Mouse (Mus musculus) MEL (cell line): ENCODE measurements around the gene Galnt13.

ENCODE experiments used
- MAZ ChIP-seq: IDR thresholded peaks from 2 replicates; pipeline ENCODE4 v1.6.1; 2012; ENCODE audit warnings: low read depth, mild to moderate bottlenecking, inconsistent platforms, low read length, improper control_type of control experiment
- NELFE ChIP-seq: IDR thresholded peaks from 2 replicates; pipeline ENCODE4 v1.6.1; 2011; ENCODE audit warnings: low read depth, low read length, improper control_type of control experiment
- NRF1 ChIP-seq: IDR thresholded peaks from 2 replicates; pipeline ENCODE4 v1.6.1; 2014; ENCODE audit warnings: low read depth, mild to moderate bottlenecking, inconsistent platforms, low read length, improper control_type of control experiment, moderate library complexity; ENCODE audit not compliant: poor library complexity, insufficient read depth, severe bottlenecking
- POLR2A ChIP-seq, 2 experiments: IDR thresholded peaks; 2 replicates each; pipeline ENCODE4 v1.6.1; 2011 to 2012; ENCODE audit warnings: low read length in 2 of 2, mild to moderate bottlenecking in 2 of 2, control low read depth in 1 of 2, improper control_type of control experiment in 1 of 2, low read depth in 1 of 2, moderate library complexity in 1 of 2; ENCODE audit not compliant: control insufficient read depth in 1 of 2, insufficient read depth in 1 of 2, poor library complexity in 1 of 2
- RAD21 ChIP-seq: IDR thresholded peaks from 2 replicates; pipeline ENCODE4 v1.6.1; 2011; ENCODE audit warnings: mild to moderate bottlenecking, low read depth, low read length, improper control_type of control experiment

GRCm38 (mm10) chr2:55065469-55066315 is 629.6 kb downstream of the Galnt13 start:
- no peak for TF ChIP-seq NELFE
- TF ChIP-seq RAD21: no peak
- TF ChIP-seq NRF1: no peak
- no peak for TF ChIP-seq POLR2A (IDR thresholded peaks at IDR 0.05; ENCODE audit: control insufficient read depth in 1 of 2, insufficient read depth in 1 of 2, low read depth in 1 of 2, low read length in 2 of 2, poor library complexity in 1 of 2)
- TF ChIP-seq MAZ: no peak
